Mouse (Mus musculus) MEL (cell line): Measurements from ENCODE around the gene Nmrk1. TPM values are rescaled to one million over a fixed set of nuclear protein-coding genes. Genes with fewer than 3 reads are reported as not detected.
A peak's percentile ranks its signal among the peaks of the same experiment; 100 is the strongest.

Experiments
- DNase-seq: peaks from one replicate; pipeline ENCODE4 v3.0.0; 2011; ENCODE audit warnings: low read depth, low spot score
- H3K27ac ChIP-seq: 2 replicates; pipeline ENCODE4 v1.5.1; 2012; ENCODE audit warnings: low read depth, mild to moderate bottlenecking, control low read depth, low read length, moderate library complexity; ENCODE audit not compliant: control insufficient read depth
- H3K27me3 ChIP-seq, 2 experiments: fragments of 150-350 bp in 1 of 2; sonication (generic) in 1 of 2; 2 replicates each; pipeline ENCODE4 v1.6.1; 2012; ENCODE audit warnings: low read length in 2 of 2, mild to moderate bottlenecking in 2 of 2, improper control_type of control experiment in 1 of 2, moderate library complexity in 1 of 2; ENCODE audit not compliant: insufficient read depth in 2 of 2, control insufficient read depth in 1 of 2
- H3K36me3 ChIP-seq, 2 experiments: 2 replicates each; pipeline ENCODE4 v1.6.1; 2012 to 2014; ENCODE audit warnings: low read length in 2 of 2, improper control_type of control experiment in 1 of 2, inconsistent platforms in 1 of 2, mild to moderate bottlenecking in 1 of 2; ENCODE audit not compliant: insufficient read depth in 2 of 2, control insufficient read depth in 1 of 2
- H3K4me1 ChIP-seq, 2 experiments: fragments of 150-350 bp in 1 of 2; sonication (generic) in 1 of 2; 2 replicates each; pipeline ENCODE4 v1.6.1; 2012; ENCODE audit warnings: low read length in 2 of 2, improper control_type of control experiment in 1 of 2, mild to moderate bottlenecking in 1 of 2; ENCODE audit not compliant: insufficient read depth in 2 of 2, control insufficient read depth in 1 of 2
- H3K4me3 ChIP-seq, 2 experiments: fragments of 150-350 bp in 1 of 2; sonication (generic) in 1 of 2; 2 replicates each; pipeline ENCODE4 v1.5.1; 2012; ENCODE audit warnings: low read depth in 2 of 2, low read length in 2 of 2, mild to moderate bottlenecking in 2 of 2, moderate library complexity in 2 of 2, control low read depth in 1 of 2, improper control_type of control experiment in 1 of 2; ENCODE audit not compliant: control insufficient read depth in 1 of 2, insufficient read depth in 1 of 2
- H3K79me2 ChIP-seq: 2 replicates; pipeline ENCODE4 v1.6.1; 2012; ENCODE audit warnings: mild to moderate bottlenecking, low read length, moderate library complexity; ENCODE audit not compliant: control insufficient read depth, poor library complexity, insufficient read depth
- H3K9ac ChIP-seq: 2 replicates; pipeline ENCODE4 v1.6.1; 2012; ENCODE audit warnings: low read depth, mild to moderate bottlenecking, control low read depth, low read length, moderate library complexity; ENCODE audit not compliant: control insufficient read depth, poor library complexity, severe bottlenecking
- H3K9me3 ChIP-seq: fragments of 150-350 bp; sonication (generic); replicated peaks from 2 replicates; pipeline ENCODE4 v1.6.1; 2012; ENCODE audit warnings: mild to moderate bottlenecking, low read length, improper control_type of control experiment, moderate library complexity; ENCODE audit not compliant: insufficient read depth
- BHLHE40 ChIP-seq: IDR thresholded peaks from 2 replicates; pipeline ENCODE4 v1.6.1; 2012; ENCODE audit warnings: low read depth, mild to moderate bottlenecking, inconsistent platforms, low read length, improper control_type of control experiment, borderline replicate concordance
- CHD1 ChIP-seq: IDR thresholded peaks from 2 replicates; pipeline ENCODE4 v1.6.1; 2012; ENCODE audit warnings: low read depth, mild to moderate bottlenecking, inconsistent platforms, low read length, improper control_type of control experiment
- E2F4 ChIP-seq: IDR thresholded peaks from 2 replicates; pipeline ENCODE4 v1.6.1; 2011; ENCODE audit warnings: low read depth, low read length, improper control_type of control experiment, borderline replicate concordance
- ELF1 ChIP-seq: IDR thresholded peaks from 2 replicates; pipeline ENCODE4 v1.6.1; 2014; ENCODE audit warnings: low read depth, mild to moderate bottlenecking, inconsistent platforms, low read length, improper control_type of control experiment, moderate library complexity
- EP300 ChIP-seq, 2 experiments: IDR thresholded peaks; 2 replicates each; pipeline ENCODE4 v1.6.1; 2011; ENCODE audit warnings: improper control_type of control experiment in 2 of 2, low read length in 2 of 2, low read depth in 1 of 2, mild to moderate bottlenecking in 1 of 2
- ETS1 ChIP-seq: IDR thresholded peaks from 2 replicates; pipeline ENCODE4 v1.6.1; 2012; ENCODE audit warnings: low read depth, mild to moderate bottlenecking, inconsistent platforms, low read length, improper control_type of control experiment, moderate library complexity
- GABPA ChIP-seq: IDR thresholded peaks from 2 replicates; pipeline ENCODE4 v1.6.1; 2012; ENCODE audit warnings: low read depth, mild to moderate bottlenecking, inconsistent platforms, low read length, improper control_type of control experiment, moderate library complexity
- GATA1 ChIP-seq: IDR thresholded peaks from 2 replicates; pipeline ENCODE4 v1.6.1; 2011; ENCODE audit warnings: low read depth, low read length, improper control_type of control experiment
- HCFC1 ChIP-seq: IDR thresholded peaks from 2 replicates; pipeline ENCODE4 v1.6.1; 2012; ENCODE audit warnings: low read depth, mild to moderate bottlenecking, inconsistent platforms, low read length, improper control_type of control experiment, moderate library complexity
- JUND ChIP-seq: IDR thresholded peaks from 2 replicates; pipeline ENCODE4 v1.6.1; 2011; ENCODE audit warnings: low read depth, mild to moderate bottlenecking, improper control_type of control experiment, low read length
- MAFK ChIP-seq: IDR thresholded peaks from 2 replicates; pipeline ENCODE4 v1.6.1; 2011; ENCODE audit warnings: low read depth, mild to moderate bottlenecking, low read length, improper control_type of control experiment, borderline replicate concordance
- MAX ChIP-seq: IDR thresholded peaks from 2 replicates; pipeline ENCODE4 v1.6.1; 2011; ENCODE audit warnings: low read length, improper control_type of control experiment
- MYB ChIP-seq: IDR thresholded peaks from 2 replicates; pipeline ENCODE4 v1.6.1; 2011; ENCODE audit warnings: mild to moderate bottlenecking, low read depth, low read length, improper control_type of control experiment
- MYC ChIP-seq: IDR thresholded peaks from 2 replicates; pipeline ENCODE4 v1.6.1; 2011; ENCODE audit warnings: low read depth, mild to moderate bottlenecking, low read length, improper control_type of control experiment, moderate library complexity
- NRF1 ChIP-seq: IDR thresholded peaks from 2 replicates; pipeline ENCODE4 v1.6.1; 2014; ENCODE audit warnings: low read depth, mild to moderate bottlenecking, inconsistent platforms, low read length, improper control_type of control experiment, moderate library complexity; ENCODE audit not compliant: poor library complexity, insufficient read depth, severe bottlenecking
- POLR2A ChIP-seq, 2 experiments: IDR thresholded peaks; 2 replicates each; pipeline ENCODE4 v1.6.1; 2011 to 2012; ENCODE audit warnings: low read length in 2 of 2, mild to moderate bottlenecking in 2 of 2, control low read depth in 1 of 2, improper control_type of control experiment in 1 of 2, low read depth in 1 of 2, moderate library complexity in 1 of 2; ENCODE audit not compliant: control insufficient read depth in 1 of 2, insufficient read depth in 1 of 2, poor library complexity in 1 of 2
- POLR2AphosphoS2 ChIP-seq: IDR thresholded peaks from 2 replicates; pipeline ENCODE4 v1.6.1; 2011; ENCODE audit warnings: low read length, improper control_type of control experiment
- POLR2AphosphoS5 ChIP-seq: IDR thresholded peaks from 2 replicates; pipeline ENCODE4 v1.6.1; 2012; ENCODE audit warnings: low read depth, borderline replicate concordance, mild to moderate bottlenecking, inconsistent platforms, low read length, moderate library complexity, mixed read lengths
- RAD21 ChIP-seq: IDR thresholded peaks from 2 replicates; pipeline ENCODE4 v1.6.1; 2011; ENCODE audit warnings: mild to moderate bottlenecking, low read depth, low read length, improper control_type of control experiment
- SIN3A ChIP-seq: IDR thresholded peaks from 2 replicates; pipeline ENCODE4 v1.6.1; 2012; ENCODE audit warnings: low read length, improper control_type of control experiment, inconsistent platforms
- SMC3 ChIP-seq: IDR thresholded peaks from 2 replicates; pipeline ENCODE4 v1.6.1; 2011; ENCODE audit warnings: low read depth, low read length, improper control_type of control experiment
- TAL1 ChIP-seq: IDR thresholded peaks from 2 replicates; pipeline ENCODE4 v1.6.1; 2012; ENCODE audit warnings: mild to moderate bottlenecking, inconsistent platforms, low read length, moderate library complexity, mixed read lengths
- TBP ChIP-seq: IDR thresholded peaks from 2 replicates; pipeline ENCODE4 v1.8.0; 2011; ENCODE audit warnings: low read depth, low read length, improper control_type of control experiment
- USF1 ChIP-seq: IDR thresholded peaks from 2 replicates; pipeline ENCODE4 v1.6.1; 2014; ENCODE audit warnings: low read depth, mild to moderate bottlenecking, inconsistent platforms, low read length, improper control_type of control experiment, moderate library complexity
- USF2 ChIP-seq, 2 experiments: IDR thresholded peaks; 2 replicates each; pipeline ENCODE4 v1.6.1; 2011 to 2012; ENCODE audit warnings: improper control_type of control experiment in 2 of 2, low read length in 2 of 2, borderline replicate concordance in 1 of 2, inconsistent platforms in 1 of 2, low read depth in 1 of 2, mild to moderate bottlenecking in 1 of 2; ENCODE audit not compliant: insufficient read depth in 1 of 2
- ZMIZ1 ChIP-seq: IDR thresholded peaks from 2 replicates; pipeline ENCODE4 v1.6.1; 2012; ENCODE audit warnings: low read depth, mild to moderate bottlenecking, inconsistent platforms, low read length, improper control_type of control experiment, moderate library complexity
- ZNF384 ChIP-seq: IDR thresholded peaks from 2 replicates; pipeline ENCODE4 v1.6.1; 2012; ENCODE audit warnings: low read depth, mild to moderate bottlenecking, inconsistent platforms, low read length, improper control_type of control experiment
- polyA plus RNA-seq, 2 experiments: library from polyadenylated mRNA; stranded (reverse) in 1 of 2; unstranded in 1 of 2; fragments of >175 nt in 1 of 2; fragments of >200 nt in 1 of 2; gene quantifications; 2 replicates each; pipeline versions ENCODE4 v1.2.1 to v1.2.4; 2012; ENCODE audit warnings: low replicate concordance in 2 of 2, low read depth in 1 of 2; ENCODE audit not compliant: insufficient read length in 2 of 2, insufficient read depth in 1 of 2, missing spikeins in 1 of 2
- total RNA-seq: library from RNA; depleted of rRNA; stranded (reverse); fragments of 300-350 nt; gene quantifications from 2 replicates; pipeline ENCODE4 v1.2.3, GENCODE M21; 2012

Nmrk1 gene
- total and polyA plus RNA-seq, 3 experiments = 18.5 to 22.5 TPM; not detected in 1

DNA sequence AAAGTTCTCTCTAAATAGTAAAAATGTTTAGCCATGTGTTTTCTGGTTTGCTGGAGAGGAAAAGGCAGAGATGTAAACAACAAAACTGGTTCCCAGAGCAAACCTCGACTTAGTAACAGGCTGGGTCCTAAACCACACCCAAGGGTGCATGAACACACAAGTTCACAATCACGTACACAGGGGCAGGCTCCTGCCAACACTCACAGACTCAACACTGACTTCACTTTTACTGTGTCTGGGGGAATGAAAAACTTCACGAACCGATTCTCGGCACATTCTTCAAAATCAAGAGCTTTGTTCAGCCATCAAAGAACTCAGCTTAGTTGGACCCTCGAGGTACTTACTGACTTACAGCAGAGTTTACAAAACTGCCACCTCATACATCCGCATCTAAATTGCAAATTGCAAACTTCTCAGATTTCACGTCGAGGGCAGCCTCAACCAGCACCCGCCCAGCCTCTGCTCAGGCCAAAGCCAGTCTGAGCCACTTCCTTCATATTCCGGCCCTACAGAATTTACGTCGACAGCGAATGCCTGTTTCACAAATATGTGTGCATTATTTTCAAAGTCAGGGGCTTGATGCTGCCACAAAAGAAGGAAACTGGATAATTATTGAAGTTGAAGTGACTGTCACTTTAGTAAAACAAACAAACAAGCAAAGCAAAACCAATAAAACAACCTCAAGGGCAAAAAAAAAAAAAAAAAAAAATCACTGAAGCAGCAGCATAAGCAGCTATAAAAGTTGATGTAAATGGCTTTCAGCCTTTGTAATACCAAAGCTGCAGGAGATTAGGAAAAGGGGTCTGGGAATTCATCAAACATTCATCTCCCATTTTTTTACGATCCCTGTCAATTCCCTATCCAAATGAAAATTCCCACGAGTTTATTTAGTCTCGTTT, 1.3 kb upstream of the Nmrk1 start:
- Histone ChIP-seq H3K9me3 (no peaks in the 10 kb centered on the region), H3K27me3 (no peaks in the 10 kb centered on the region), H3K9ac (peak overlapping the region; percentile 62), H3K4me1 (peaks cover 4 to 19% of the 10 kb centered on the region in 2 experiments), H3K36me3 (peaks cover 0 to 13% of the 10 kb centered on the region in 2 experiments; a peak in 2 of 4 replicates), H3K4me3 (peak overlapping the region; percentile 62 to 100), H3K27ac (peak overlapping the region; percentile 76), H3K79me2 (peaks cover 50% of the 10 kb centered on the region)
- TF ChIP-seq ZMIZ1 (no peak), TAL1 (no peak), POLR2AphosphoS5 (no peak), CHD1 (no peak; the same call in 1 of the 2 replicates), HCFC1 (0 out of 2 replicates have a peak, but pooled peaks have one; percentile 6), EP300 (IDR thresholded peaks at IDR 0.05; ENCODE audit: low read depth in 1 of 2, low read length in 2 of 2) (peak in 1 of 2 experiments; percentile 6; a peak in 1 of 4 replicates), ZNF384 (peak; percentile 53; the same call in 1 of the 2 replicates), BHLHE40 (no peak), MAX (no peak), GATA1 (no peak), ETS1 (no peak), TBP (peak; percentile 68), MYC (no peak), POLR2A (IDR thresholded peaks at IDR 0.05; ENCODE audit: control insufficient read depth in 1 of 2, insufficient read depth in 1 of 2, low read depth in 1 of 2, low read length in 2 of 2, poor library complexity in 1 of 2) (no peak), SIN3A (no peak; the same call in 1 of the 2 replicates)
- DNase-seq = peak; percentile 76

DNA sequence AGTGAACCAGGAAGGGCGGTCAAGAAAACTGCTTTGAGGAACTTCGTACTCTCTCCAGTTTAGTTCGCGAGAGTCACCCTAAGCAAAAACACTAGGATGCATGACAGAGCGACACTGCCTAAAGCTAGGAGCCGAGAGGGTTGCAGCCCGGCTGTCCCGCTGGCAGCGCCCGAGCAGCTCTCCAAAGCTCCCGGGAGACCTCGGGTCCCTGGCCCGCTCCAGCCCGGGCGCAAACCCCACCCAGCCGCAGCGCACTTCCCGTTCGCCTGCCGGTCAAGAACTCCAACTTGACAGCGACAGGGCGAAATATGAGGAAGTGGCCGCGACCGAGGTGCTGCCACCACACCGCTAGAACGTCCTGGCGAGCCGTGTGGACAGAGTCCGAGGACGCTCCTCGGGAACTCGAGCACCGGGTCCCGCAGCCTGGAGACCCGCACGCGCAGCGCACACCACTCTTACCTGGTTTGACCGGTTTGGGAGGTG, 548 bp upstream of the Nmrk1 start:
- peaks cover 4 to 19% of the 10 kb centered on the region in 2 experiments for H3K4me1 ChIP-seq
- H3K27me3 ChIP-seq = no peaks in the 10 kb centered on the region
- H3K9ac ChIP-seq = peak overlapping the region; percentile 62
- H3K79me2 ChIP-seq = peaks cover 44% of the 10 kb centered on the region
- H3K27ac ChIP-seq = peak overlapping the region; percentile 76
- peaks cover 0 to 13% of the 10 kb centered on the region in 2 experiments; a peak in 2 of 4 replicates for H3K36me3 ChIP-seq
- no peaks in the 10 kb centered on the region for H3K9me3 ChIP-seq
- DNase-seq = peak; percentile 81
- peak overlapping the region; percentile 62 to 100 for H3K4me3 ChIP-seq
- TF ChIP-seq MYB (no peak), POLR2AphosphoS5 (no peak), ETS1 (peak; percentile 22; the same call in 1 of the 2 replicates), USF1 (no peak), RAD21 (no peak), SMC3 (no peak), USF2 (IDR thresholded peaks at IDR 0.05; ENCODE audit: borderline replicate concordance in 1 of 2, insufficient read depth in 1 of 2, low read depth in 1 of 2, low read length in 2 of 2) (no peak), E2F4 (no peak), TAL1 (no peak), CHD1 (0 out of 2 replicates have a peak, but pooled peaks have one; percentile 55), MAFK (no peak), GABPA (0 out of 2 replicates have a peak, but pooled peaks have one; percentile 26), MAX (0 out of 2 replicates have a peak, but pooled peaks have one; percentile 4), ELF1 (peak; percentile 41), BHLHE40 (no peak), GATA1 (no peak), JUND (no peak), TBP (no peak), NRF1 (no peak), POLR2AphosphoS2 (no peak), POLR2A (IDR thresholded peaks at IDR 0.05; ENCODE audit: control insufficient read depth in 1 of 2, insufficient read depth in 1 of 2, low read depth in 1 of 2, low read length in 2 of 2, poor library complexity in 1 of 2) (no peak)
